Mouse (Mus musculus) CD4-positive, CD25-positive, alpha-beta regulatory T cell, adult 4 months (primary cell): ENCODE measurements around the gene Pde11a. TPM values are rescaled to one million over a fixed set of nuclear protein-coding genes. Genes with fewer than 3 reads are reported as not detected.
A peak's percentile ranks its signal among the peaks of the same experiment; 100 is the strongest.

Experiments used
- ATAC-seq: one replicate; pipeline ENCODE4 v1.8.0; 2017
- polyA plus RNA-seq, 2 experiments: library from polyadenylated mRNA; unstranded; fragments of 100-300 nt; shearing (Covaris generic); gene quantifications; one replicate each; pipeline ENCODE4 v1.2.1; 2017

Gene Pde11a
- polyA plus RNA-seq, 2 experiments from 2014 or later = 5.8 to 6.1 TPM

GRCm38 (mm10) chr2:76320336-76320735 is 18.2 kb downstream of the Pde11a start:
- ATAC-seq = no peak

GRCm38 (mm10) chr2:76319231-76319630 is 19.3 kb downstream of the Pde11a start:
- ATAC-seq = no peak

GRCm38 (mm10) chr2:76287671-76288070 is 50.9 kb downstream of the Pde11a start:
- no peak for ATAC-seq

GRCm38 (mm10) chr2:76286288-76286740 is 52.3 kb downstream of the Pde11a start:
- ATAC-seq = no peak

GRCm38 (mm10) chr2:76285150-76285549 is 53.4 kb downstream of the Pde11a start:
- ATAC-seq = no peak

- ATAC-seq = no peak
These were observed 55.0 kb downstream of the Pde11a start for GRCm38 (mm10) chr2:76283378-76284132.

GRCm38 (mm10) chr2:76269494-76269893 is 69.1 kb downstream of the Pde11a start:
- ATAC-seq = no peak

- ATAC-seq = no peak
These were observed 71.2 kb downstream of the Pde11a start for GRCm38 (mm10) chr2:76267335-76267734.

- no peak for ATAC-seq
These were observed 72.0 kb downstream of the Pde11a start for GRCm38 (mm10) chr2:76266622-76267021.

- ATAC-seq = no peak
These were observed 74.3 kb downstream of the Pde11a start for GRCm38 (mm10) chr2:76264258-76264657.

GRCm38 (mm10) chr2:76262661-76263060 is 75.9 kb downstream of the Pde11a start:
- ATAC-seq = no peak

- ATAC-seq = peak; percentile 84
These were observed 83.7 kb downstream of the Pde11a start for GRCm38 (mm10) chr2:76254833-76255232.

GRCm38 (mm10) chr2:76251379-76251778 is 87.2 kb downstream of the Pde11a start:
- peak; percentile 56 for ATAC-seq

GRCm38 (mm10) chr2:76248242-76248641 is 90.3 kb downstream of the Pde11a start:
- ATAC-seq = no peak

GRCm38 (mm10) chr2:76239175-76239574 is 99.4 kb downstream of the Pde11a start:
- ATAC-seq = no peak

GRCm38 (mm10) chr2:76238496-76238895 is 100.1 kb downstream of the Pde11a start:
- ATAC-seq = peak; percentile 78

GRCm38 (mm10) chr2:76237638-76238420 is 100.7 kb downstream of the Pde11a start:
- peak; percentile 71 for ATAC-seq

- peak; percentile 51 for ATAC-seq
These were observed 118.0 kb downstream of the Pde11a start for GRCm38 (mm10) chr2:76220364-76221108.

GRCm38 (mm10) chr2:76219540-76219939 is 119.0 kb downstream of the Pde11a start:
- ATAC-seq = peak; percentile 48

GRCm38 (mm10) chr2:76216146-76216545 is 122.4 kb downstream of the Pde11a start:
- peak; percentile 30 for ATAC-seq

- ATAC-seq = peak; percentile 86
These were observed 123.4 kb downstream of the Pde11a start for GRCm38 (mm10) chr2:76215219-76215618.

GRCm38 (mm10) chr2:76185126-76185525 is 153.4 kb downstream of the Pde11a start:
- no peak for ATAC-seq

GRCm38 (mm10) chr2:76162822-76163221 is 175.8 kb downstream of the Pde11a start:
- ATAC-seq = no peak
